Mouse (Mus musculus) bone marrow macrophage, adult 2 months (primary cell): ENCODE results near the gene Nol11.
"Not testable (repeated sequence)": the region's sequence is repeated elsewhere in the genome, so short reads cannot be mapped to it uniquely, and the experiment has no call there.

Experiments
- CTCF ChIP-seq: IDR thresholded peaks from 2 replicates; pipeline ENCODE4 v1.5.1; 2012; ENCODE audit warnings: low read depth, mild to moderate bottlenecking, low read length, moderate library complexity
- POLR2A ChIP-seq: IDR thresholded peaks from 2 replicates; pipeline ENCODE4 v1.6.1; 2012; ENCODE audit warnings: mild to moderate bottlenecking, low read depth, low read length, borderline replicate concordance

DNA sequence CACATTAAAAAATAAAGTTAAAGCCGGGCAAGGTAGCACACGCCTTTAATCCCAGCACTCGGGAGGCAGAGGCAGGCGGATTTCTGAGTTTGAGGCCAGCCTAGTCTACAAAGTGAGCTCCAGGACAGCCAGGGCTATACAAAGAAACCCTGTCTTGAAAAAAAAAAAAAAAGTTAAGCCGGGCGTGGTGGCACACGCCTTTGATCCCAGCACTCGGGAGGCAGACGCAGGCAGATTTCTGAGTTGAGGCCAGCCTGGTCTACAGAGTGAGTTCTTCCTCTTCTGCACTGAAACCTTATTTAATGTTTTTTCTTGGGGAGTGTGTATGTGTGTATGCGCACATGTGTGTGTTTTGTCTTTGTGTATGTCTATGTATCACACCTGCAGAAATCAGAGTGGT lies 52.7 kb downstream of the Nol11 start:
- TF ChIP-seq CTCF, POLR2A: not testable (repeated sequence)
